8 mouse cellular contexts compared by ENCODE assay signal in the genomic region with DNA sequence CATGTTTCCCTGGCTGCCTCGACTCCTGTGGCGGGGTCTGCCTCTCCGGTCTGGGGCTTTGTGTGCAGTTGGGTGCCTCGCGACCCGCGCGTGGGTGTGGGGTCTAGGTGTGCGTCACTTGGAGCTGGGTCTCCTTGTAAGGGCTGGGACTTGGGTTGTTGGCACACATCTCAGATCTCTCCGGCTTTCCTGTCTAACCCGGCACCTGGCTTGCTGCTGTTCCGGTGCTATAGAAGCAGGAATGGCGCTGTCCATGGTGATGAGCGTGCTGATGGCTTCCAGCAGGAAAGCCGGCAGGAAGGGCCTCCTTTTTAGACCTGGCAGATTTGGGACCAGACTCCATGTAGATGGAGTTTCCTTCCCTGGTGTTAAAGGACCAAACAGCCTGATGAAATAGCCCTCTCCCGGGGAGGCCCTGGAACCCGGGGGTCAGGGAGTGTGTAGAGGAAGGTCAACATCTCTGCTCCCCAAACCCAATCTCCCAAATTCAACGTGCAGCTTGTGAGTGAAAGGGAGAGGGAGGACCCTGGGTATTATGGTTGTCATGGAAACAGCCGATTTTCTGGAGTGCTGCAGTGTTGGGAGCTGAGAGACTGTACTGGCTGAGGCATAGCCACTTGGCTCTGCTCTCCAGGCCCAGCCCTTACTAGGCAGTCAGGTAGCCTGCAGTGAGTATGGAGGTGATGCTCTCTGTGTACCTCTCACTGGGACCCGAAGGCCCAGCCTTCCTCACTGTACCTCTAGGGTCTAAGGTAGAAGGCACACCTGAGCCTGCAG. TPM values are rescaled to one million over a fixed set of nuclear protein-coding genes. Genes with fewer than 3 reads are reported as not detected.
DNase-seq lines count a peak whose midpoint lies in the region; ATAC-seq and TF ChIP-seq lines count a peak whose summit lies in the region.

No protein-coding gene starts in this region.

- no peaks in the 10 kb centered on the region for H3K27me3 ChIP-seq in MEL (ENCODE audit: control insufficient read depth in 1 of 2, insufficient read depth in 2 of 2, low read length in 2 of 2)
- H3K27me3 ChIP-seq in heart, embryonic 16.5 days (ENCODE audit: control insufficient read depth, insufficient read depth, low read length), result peaks cover 92% of the 10 kb centered on the region

- no peak; the same call in 1 of the 2 replicates for ATAC-seq in heart, embryonic 16.5 days (replicated peaks; ENCODE audit: extremely low read depth, insufficient read depth, low FRiP score)

- no peaks in the 10 kb centered on the region for H3K36me3 ChIP-seq in MEL (ENCODE audit: control insufficient read depth in 1 of 2, insufficient read depth in 2 of 2, low read length in 2 of 2)
- no peaks in the 10 kb centered on the region for H3K36me3 ChIP-seq in heart, embryonic 16.5 days (ENCODE audit: control insufficient read depth, insufficient read depth)

- H3K27ac ChIP-seq in MEL (ENCODE audit: control insufficient read depth, low read depth, low read length), result no peak overlapping the region
- no peak overlapping the region for H3K27ac ChIP-seq in heart, embryonic 16.5 days (ENCODE audit: low read length)

- H3K9ac ChIP-seq in MEL (ENCODE audit: control insufficient read depth, low read depth, low read length, poor library complexity, severe bottlenecking), result no peak overlapping the region
- no peak overlapping the region for H3K9ac ChIP-seq in heart, embryonic 16.5 days (ENCODE audit: low read length)

- no peak for TF ChIP-seq EP300 in MEL (IDR thresholded peaks at IDR 0.05; ENCODE audit: low read depth in 1 of 2, low read length in 2 of 2)

- H3K4me1 ChIP-seq in MEL (ENCODE audit: control insufficient read depth in 1 of 2, insufficient read depth in 2 of 2, low read length in 2 of 2), result no peaks in the 10 kb centered on the region; a peak in 1 of 4 replicates
- peaks cover 8% of the 10 kb centered on the region; the same call in 1 of the 2 replicates for H3K4me1 ChIP-seq in heart, embryonic 16.5 days (ENCODE audit: control insufficient read depth, insufficient read depth, low read length)
- no peaks in the 10 kb centered on the region for H3K4me1 ChIP-seq in lung, adult 2 months (ENCODE audit: control insufficient read depth, insufficient read depth, low read length)

- no peak for TF ChIP-seq POLR2A in MEL (IDR thresholded peaks at IDR 0.05; ENCODE audit: control insufficient read depth in 1 of 2, insufficient read depth in 1 of 2, low read depth in 1 of 2, low read length in 2 of 2, poor library complexity in 1 of 2)
- no peak for TF ChIP-seq POLR2A in lung, adult 2 months (IDR thresholded peaks at IDR 0.05; ENCODE audit: borderline replicate concordance, extremely low read depth, low read depth, low read length)

- 5% methylated on average over 20 of the region's 20 CpGs for WGBS in heart, embryonic 16.5 days
- WGBS in lung, adult 2 months, result 5% methylated on average over 20 of the region's 20 CpGs

- no peak for TF ChIP-seq CTCF in MEL (IDR thresholded peaks at IDR 0.05 in 2 of 3, conservative IDR thresholded peaks at IDR 0.05 in 1 of 3; ENCODE audit: control insufficient read depth in 1 of 3, insufficient read depth in 1 of 3, low read depth in 2 of 3, low read length in 3 of 3, poor library complexity in 1 of 3, severe bottlenecking in 1 of 3)
- TF ChIP-seq CTCF in lung, adult 2 months (IDR thresholded peaks at IDR 0.05; ENCODE audit: insufficient read depth, low read length), result no peak

- no peaks in the 10 kb centered on the region for H3K9me3 ChIP-seq in MEL (replicated peaks; ENCODE audit: insufficient read depth, low read length)
- H3K9me3 ChIP-seq in heart, embryonic 16.5 days (replicated peaks; ENCODE audit: control insufficient read depth, low read length), result no peaks in the 10 kb centered on the region

- DNase-seq in 3T3-L1 (ENCODE audit: low read depth, low spot score), result peak; percentile 86
- peak; percentile 27 for DNase-seq in MEL (ENCODE audit: low read depth, low spot score)
- peak; percentile 89 for DNase-seq in embryo, embryonic 11 days
- DNase-seq in kidney, postnatal 10 days, result peak; percentile 89
- DNase-seq in lung, adult 2 months, result peak; percentile 36
- DNase-seq in ovary, adult 18-20 months (ENCODE audit: low spot score), result peak; percentile 25
- DNase-seq in spleen, postnatal 4 days (ENCODE audit: low spot score in 2 of 2), result no peak

- H3K79me2 ChIP-seq in MEL (ENCODE audit: control insufficient read depth, insufficient read depth, low read length, poor library complexity), result no peaks in the 10 kb centered on the region

- no peak overlapping the region for H3K4me3 ChIP-seq in MEL (ENCODE audit: control insufficient read depth in 1 of 2, insufficient read depth in 1 of 2, low read depth in 2 of 2, low read length in 2 of 2)
- H3K4me3 ChIP-seq in heart, embryonic 16.5 days (ENCODE audit: low read length), result peak overlapping the region; percentile 22
- no peak overlapping the region for H3K4me3 ChIP-seq in lung, adult 2 months (replicated peaks; ENCODE audit: extremely low read depth, low read depth, low read length)

- H3K4me2 ChIP-seq in heart, embryonic 16.5 days (ENCODE audit: low read depth, low read length), result peak overlapping the region; percentile 53

- TF ChIP-seq RAD21 in MEL (IDR thresholded peaks at IDR 0.05; ENCODE audit: low read depth, low read length), result no peak

TF ChIP-seq in MEL, 35 proteins besides CTCF, POLR2A, EP300 and RAD21:
- TF ChIP-seq MYC (IDR thresholded peaks at IDR 0.05; ENCODE audit: low read depth, low read length) (no peak), USF2 (IDR thresholded peaks at IDR 0.05; ENCODE audit: borderline replicate concordance in 1 of 2, insufficient read depth in 1 of 2, low read depth in 1 of 2, low read length in 2 of 2) (no peak), MAFK (IDR thresholded peaks at IDR 0.05; ENCODE audit: borderline replicate concordance, low read depth, low read length) (no peak), HCFC1 (IDR thresholded peaks at IDR 0.05; ENCODE audit: low read depth, low read length) (no peak), TBP (IDR thresholded peaks at IDR 0.05; ENCODE audit: low read depth, low read length) (no peak), BHLHE40 (IDR thresholded peaks at IDR 0.05; ENCODE audit: borderline replicate concordance, low read depth, low read length) (no peak), MAZ (IDR thresholded peaks at IDR 0.05; ENCODE audit: low read depth, low read length) (no peak)

RNA-seq across cellular contexts. Expression of gene Slc22a12, which starts 40.1 kb away (rescaled TPM):
- total RNA-seq in MEL (2012; rRNA removed), result not detected in 2 replicates
- not detected for polyA plus RNA-seq in MEL (2012; ENCODE audit: insufficient read depth in 1 of 2, insufficient read length in 2 of 2, low read depth in 1 of 2, low replicate concordance in 2 of 2, missing spikeins in 1 of 2)
- polyA plus RNA-seq in heart, embryonic 16.5 days (2015; fragmentation: Nextera tagmentation; extraction: Ambion mirVana), result not detected in 2 replicates
- 0.62 and 0.65 TPM in 2 replicates for polyA plus RNA-seq in lung, adult 2 months (2012; rRNA removed)

Comparison
In these comparisons a context has a peak if more than half of its experiments do, and no peak if none do; other contexts are left out.
1. DNase-seq: peak in 3T3-L1 (single experiment), MEL (single experiment), embryo, embryonic 11 days (single experiment), kidney, postnatal 10 days (single experiment), lung, adult 2 months (single experiment) and ovary, adult 18-20 months (single experiment); none in spleen, postnatal 4 days (0 of 2).